Mouse (Mus musculus): ENCODE data around the gene Med10. TPM values are rescaled to one million over a fixed set of nuclear protein-coding genes. Genes with fewer than 3 reads are reported as not detected.

Gene Med10
- 123 and 130 TPM in 2 replicates for polyA plus RNA-seq (2015; fragmentation: Nextera tagmentation; extraction: Ambion mirVana)

DNA sequence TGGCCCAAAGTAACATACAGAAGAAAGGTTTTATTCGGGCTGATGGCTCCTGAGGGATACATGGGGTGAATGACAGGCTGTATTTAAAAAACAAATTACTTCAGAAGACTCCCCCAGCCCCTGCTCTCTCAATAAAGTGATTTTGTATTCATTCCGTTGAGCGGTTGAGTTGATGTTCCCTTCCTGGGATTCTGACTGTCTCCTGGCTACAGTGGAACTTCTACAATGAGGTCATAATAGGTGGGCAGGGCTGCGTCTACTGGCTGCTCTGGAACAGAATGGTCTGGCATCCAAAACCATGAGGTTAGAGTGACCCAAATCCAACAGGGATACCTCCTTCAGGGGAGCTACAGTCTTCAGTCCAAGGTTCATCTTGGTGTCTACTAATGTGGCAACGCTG lies at the start of gene Med10:
Gene Med10, plus strand, starts transcription at position 301 of the 400 bp plus-strand sequence.
- Histone ChIP-seq H3K4me2 (no peak within 1 kb of the TSS), H3K27ac (no peak within 1 kb of the TSS), H3K4me3 (no peak within 1 kb of the TSS), H3K9ac (no peak within 1 kb of the TSS), H3K4me1 (no peaks in the 10 kb centered on the region), H3K9me3 (no peaks in the 10 kb centered on the region), H3K36me3 (no peaks in the 10 kb centered on the region), H3K27me3 (0 out of 2 replicates have a peak, but pooled peaks cover 3% of the 10 kb centered on the region)
- ATAC-seq (ENCODE audit: insufficient number of reproducible peaks, low FRiP score, low TSS enrichment, low read depth) = no peak
- 81% methylated on average over 5 of the region's 5 CpGs for WGBS

DNA sequence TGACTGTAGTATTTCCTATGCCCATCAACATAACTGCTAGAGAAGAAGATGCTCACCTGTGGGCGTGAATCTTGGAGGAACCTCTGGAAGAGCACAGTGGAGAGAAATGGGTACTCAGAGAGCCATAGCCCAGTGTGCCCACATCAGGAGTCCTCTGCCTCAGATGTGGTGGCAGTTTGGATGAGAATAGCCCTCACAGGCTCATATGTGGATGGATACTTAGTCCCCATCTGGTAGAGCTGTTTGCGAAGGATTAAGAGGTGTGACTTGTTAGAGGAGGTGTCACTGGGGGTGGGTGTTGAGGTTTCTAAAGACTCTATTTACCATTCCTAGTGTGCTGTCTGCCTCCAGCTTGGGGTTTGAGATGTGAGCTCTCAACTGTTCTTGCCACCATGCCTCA lies 49.3 kb upstream of the Med10 start:
- H3K9ac ChIP-seq = no peak overlapping the region
- no peak overlapping the region for H3K4me3 ChIP-seq
- no peaks in the 10 kb centered on the region for H3K36me3 ChIP-seq
- H3K4me1 ChIP-seq = no peaks in the 10 kb centered on the region
- WGBS = 69% methylated on average over 2 of the region's 2 CpGs
- no peak overlapping the region for H3K27ac ChIP-seq
- no peak for ATAC-seq (ENCODE audit: insufficient number of reproducible peaks, low FRiP score, low TSS enrichment, low read depth)
- H3K9me3 ChIP-seq = no peaks in the 10 kb centered on the region
- no peaks in the 10 kb centered on the region for H3K27me3 ChIP-seq
- no peak overlapping the region for H3K4me2 ChIP-seq

DNA sequence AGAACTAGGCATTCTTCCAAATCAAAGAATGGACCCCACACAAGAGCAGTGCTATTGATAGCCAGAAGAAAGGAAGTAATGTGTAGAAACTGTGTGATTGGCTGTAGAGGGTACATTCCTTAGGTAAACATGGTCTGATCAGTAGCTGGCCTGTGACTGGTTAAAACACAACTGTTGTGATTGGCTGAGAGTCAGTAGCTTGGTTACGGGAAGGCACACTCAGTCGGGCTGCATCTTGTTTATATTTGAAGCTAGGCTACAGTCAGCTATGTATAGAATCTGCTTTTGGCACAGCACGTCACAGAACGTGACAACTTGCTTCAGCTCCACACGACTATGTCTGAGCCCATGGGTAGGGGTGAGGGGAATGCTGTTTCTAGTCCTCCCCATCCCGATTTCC lies 43.2 kb upstream of the Med10 start:
- Histone ChIP-seq H3K9me3 (no peaks in the 10 kb centered on the region), H3K27me3 (no peaks in the 10 kb centered on the region), H3K9ac (no peak overlapping the region), H3K36me3 (no peaks in the 10 kb centered on the region), H3K27ac (no peak overlapping the region), H3K4me3 (no peak overlapping the region), H3K4me1 (0 out of 2 replicates have a peak, but pooled peaks cover 4% of the 10 kb centered on the region), H3K4me2 (no peak overlapping the region)
- peak; percentile 68; the same call in 1 of the 2 replicates for ATAC-seq (ENCODE audit: insufficient number of reproducible peaks, low FRiP score, low TSS enrichment, low read depth)
- 51% methylated on average over 6 of the region's 6 CpGs for WGBS

DNA sequence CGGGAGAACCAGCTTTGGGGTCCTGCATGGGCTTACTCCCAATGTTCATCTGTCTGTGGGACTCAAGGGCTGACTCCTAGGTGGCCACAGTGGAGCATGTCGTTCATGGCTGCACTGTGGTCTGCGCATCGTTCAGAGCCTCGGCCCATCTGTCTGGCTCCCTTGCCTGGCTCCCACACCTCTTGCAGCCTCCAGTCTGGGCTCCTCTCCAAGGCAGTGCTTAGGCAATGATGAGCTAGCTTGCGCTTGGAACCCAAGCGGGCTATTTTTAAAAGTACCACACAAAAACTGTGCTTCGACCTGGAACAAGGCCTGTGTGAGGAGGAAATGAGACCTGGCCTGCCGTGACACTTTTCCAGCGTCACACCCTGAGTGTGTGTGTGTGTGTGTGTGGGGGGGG lies 40.8 kb upstream of the Med10 start:
- Histone ChIP-seq H3K36me3 (no peaks in the 10 kb centered on the region), H3K4me3 (no peak overlapping the region), H3K9ac (no peak overlapping the region), H3K4me1 (0 out of 2 replicates have a peak, but pooled peaks cover 4% of the 10 kb centered on the region), H3K4me2 (no peak overlapping the region), H3K9me3 (no peaks in the 10 kb centered on the region), H3K27me3 (no peaks in the 10 kb centered on the region), H3K27ac (0 out of 2 replicates have a peak overlapping the region, but pooled peaks have one; percentile 2)
- ATAC-seq (ENCODE audit: insufficient number of reproducible peaks, low FRiP score, low TSS enrichment, low read depth) = peak; percentile 73; the same call in 1 of the 2 replicates
- 46% methylated on average over 10 of the region's 10 CpGs for WGBS

DNA sequence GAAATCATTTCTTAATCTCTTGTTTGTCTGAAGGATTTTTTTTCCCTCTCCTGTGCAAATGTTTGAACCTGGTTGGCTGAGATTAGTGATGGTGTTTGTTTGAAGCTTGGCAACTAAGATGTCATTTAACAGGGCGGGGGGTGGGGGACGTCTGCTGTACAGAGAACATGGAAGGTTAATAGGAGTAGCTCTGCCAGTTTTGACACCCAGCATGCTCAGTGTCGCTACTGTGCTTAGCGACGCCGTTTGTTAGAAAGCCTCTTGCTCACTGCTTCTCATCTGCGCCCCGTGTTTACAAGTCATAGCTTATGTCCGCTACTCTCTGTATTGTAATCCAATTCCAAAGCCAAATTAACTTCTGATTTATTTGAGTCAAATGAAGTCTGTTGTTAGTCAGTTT lies 37.5 kb upstream of the Med10 start:
- no peak for ATAC-seq (ENCODE audit: insufficient number of reproducible peaks, low FRiP score, low TSS enrichment, low read depth)
- Histone ChIP-seq H3K36me3 (no peaks in the 10 kb centered on the region), H3K4me3 (no peak overlapping the region), H3K4me2 (no peak overlapping the region), H3K27me3 (no peaks in the 10 kb centered on the region), H3K4me1 (0 out of 2 replicates have a peak, but pooled peaks cover 4% of the 10 kb centered on the region), H3K27ac (no peak overlapping the region), H3K9me3 (no peaks in the 10 kb centered on the region), H3K9ac (no peak overlapping the region)
- WGBS = 75% methylated on average over 9 of the region's 9 CpGs

DNA sequence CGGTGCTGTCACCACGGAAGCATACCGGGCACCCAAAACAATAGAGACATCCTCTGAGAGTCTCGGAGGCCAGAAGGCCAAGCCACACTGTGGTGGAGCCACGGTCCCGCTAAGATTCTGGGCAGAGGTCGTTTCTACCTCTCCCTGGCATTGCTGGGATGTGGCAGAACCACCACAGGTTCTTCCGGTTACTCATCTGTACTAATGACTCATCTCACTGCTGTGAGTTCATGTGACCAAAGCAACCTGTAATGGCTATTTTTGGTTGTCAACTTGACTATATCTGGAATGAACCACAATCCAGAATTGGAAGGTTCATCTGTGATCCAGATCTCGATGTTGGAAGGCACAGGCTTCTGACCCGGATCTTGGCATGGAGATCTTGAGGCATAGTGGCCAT lies 34.0 kb upstream of the Med10 start:
- no peak overlapping the region for H3K4me3 ChIP-seq
- no peak overlapping the region for H3K4me2 ChIP-seq
- peaks cover 4% of the 10 kb centered on the region; the same call in 1 of the 2 replicates for H3K4me1 ChIP-seq
- ATAC-seq (ENCODE audit: insufficient number of reproducible peaks, low FRiP score, low TSS enrichment, low read depth) = no peak
- no peak overlapping the region for H3K27ac ChIP-seq
- H3K27me3 ChIP-seq = no peaks in the 10 kb centered on the region
- no peaks in the 10 kb centered on the region for H3K9me3 ChIP-seq
- WGBS = 89% methylated on average over 10 of the region's 10 CpGs
- no peak overlapping the region for H3K9ac ChIP-seq
- H3K36me3 ChIP-seq = no peaks in the 10 kb centered on the region

DNA sequence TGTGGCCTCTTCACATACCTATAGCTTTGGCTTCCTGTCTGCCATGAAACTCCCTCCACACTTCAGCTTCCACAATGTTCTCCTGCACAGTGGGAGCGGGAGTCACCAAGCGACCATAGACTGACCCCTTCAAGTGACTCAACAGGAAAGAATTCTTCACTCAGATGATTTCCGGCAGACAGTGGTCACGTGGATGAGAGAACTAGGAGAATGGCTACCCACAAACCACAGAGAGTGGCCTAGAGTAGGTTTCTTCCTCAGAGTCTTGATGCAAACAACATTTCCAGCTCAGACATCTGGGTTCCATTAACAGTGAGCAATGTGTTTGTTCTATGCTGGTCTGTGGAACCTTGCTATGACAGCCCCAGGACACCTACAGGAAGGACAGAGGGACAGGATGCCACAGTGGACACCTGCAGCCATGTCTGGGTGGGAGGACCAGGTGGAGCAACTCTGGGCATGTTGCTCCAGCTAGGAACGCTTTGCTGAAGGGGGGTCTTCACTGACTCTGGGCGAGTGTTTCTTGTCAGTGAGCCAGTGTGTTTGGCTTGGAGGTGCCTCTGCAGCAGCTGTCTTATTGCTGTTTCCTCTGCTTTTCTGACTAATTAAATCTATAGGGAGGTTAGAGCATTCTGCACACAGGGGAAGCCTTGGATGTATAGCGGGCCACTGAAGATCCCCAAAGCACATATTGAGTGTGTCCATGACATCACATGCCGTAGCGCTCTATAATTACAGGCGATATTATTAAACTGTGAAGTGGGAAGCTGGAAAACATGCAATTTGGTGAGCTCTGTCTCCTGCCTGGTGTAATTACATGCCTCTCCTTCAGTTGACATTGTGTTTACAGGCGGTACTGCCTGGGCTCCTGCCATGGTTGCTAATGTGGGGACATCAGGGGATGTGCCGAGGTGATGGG lies 31.4 kb upstream of the Med10 start:
- Histone ChIP-seq H3K9ac (no peak overlapping the region), H3K27ac (peak overlapping the region; percentile 27; the same call in 1 of the 2 replicates), H3K4me3 (no peak overlapping the region), H3K36me3 (no peaks in the 10 kb centered on the region), H3K9me3 (no peaks in the 10 kb centered on the region), H3K4me2 (no peak overlapping the region), H3K4me1 (peaks cover 4% of the 10 kb centered on the region; the same call in 1 of the 2 replicates), H3K27me3 (no peaks in the 10 kb centered on the region)
- WGBS = 75% methylated on average over 12 of the region's 12 CpGs
- peak; percentile 40; the same call in 1 of the 2 replicates for ATAC-seq (ENCODE audit: insufficient number of reproducible peaks, low FRiP score, low TSS enrichment, low read depth)

DNA sequence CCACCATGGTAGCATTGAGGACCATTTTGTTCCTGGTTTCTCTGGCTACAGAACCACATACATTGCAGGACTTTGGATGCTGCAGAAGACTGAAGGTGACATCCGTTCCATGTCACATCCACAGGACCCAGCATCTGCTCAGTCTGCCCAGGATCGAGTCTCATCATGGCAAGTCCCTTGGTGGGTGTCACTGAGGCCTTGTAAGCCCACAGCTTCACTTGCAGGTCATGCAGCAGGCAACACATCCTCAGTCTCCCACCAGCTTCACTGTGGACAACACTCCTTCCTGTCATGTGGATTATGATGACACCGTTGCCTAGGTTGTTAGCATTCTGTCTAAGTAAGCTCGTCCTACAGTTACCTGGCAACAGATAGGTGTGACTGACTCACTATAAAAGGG lies 29.8 kb upstream of the Med10 start:
- no peaks in the 10 kb centered on the region for H3K36me3 ChIP-seq
- H3K4me1 ChIP-seq = peaks cover 4% of the 10 kb centered on the region; the same call in 1 of the 2 replicates
- no peak overlapping the region for H3K4me2 ChIP-seq
- H3K9me3 ChIP-seq = no peaks in the 10 kb centered on the region
- WGBS = 79% methylated on average over 4 of the region's 4 CpGs
- no peaks in the 10 kb centered on the region for H3K27me3 ChIP-seq
- no peak for ATAC-seq (ENCODE audit: insufficient number of reproducible peaks, low FRiP score, low TSS enrichment, low read depth)
- no peak overlapping the region for H3K27ac ChIP-seq
- no peak overlapping the region for H3K4me3 ChIP-seq
- no peak overlapping the region for H3K9ac ChIP-seq

DNA sequence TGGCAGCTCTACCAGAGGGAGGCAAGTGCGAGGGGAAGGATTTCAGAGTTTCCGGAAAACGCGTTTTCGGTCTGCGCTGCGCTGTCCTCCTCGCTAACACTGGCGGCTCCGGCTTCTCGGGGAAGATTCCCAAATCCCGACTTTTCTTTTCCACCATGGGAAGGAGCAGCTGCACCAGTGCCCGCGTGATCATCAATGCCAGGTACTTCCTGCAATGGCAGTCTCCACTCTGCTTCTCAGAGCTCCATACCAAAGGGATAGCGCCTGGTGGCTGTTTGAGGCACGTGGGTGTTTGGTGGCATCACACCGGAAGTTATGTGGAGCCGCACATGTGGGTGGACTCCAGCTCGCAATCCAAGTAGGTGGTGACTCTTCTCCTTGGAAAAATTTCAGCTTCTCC lies 24.0 kb upstream of the Med10 start:
- H3K27me3 ChIP-seq = no peaks in the 10 kb centered on the region
- H3K9me3 ChIP-seq = no peaks in the 10 kb centered on the region
- no peak overlapping the region for H3K9ac ChIP-seq
- no peak for ATAC-seq (ENCODE audit: insufficient number of reproducible peaks, low FRiP score, low TSS enrichment, low read depth)
- no peak overlapping the region for H3K27ac ChIP-seq
- 87% methylated on average over 19 of the region's 19 CpGs for whole genome bisulfite sequencing
- no peaks in the 10 kb centered on the region for H3K36me3 ChIP-seq
- H3K4me3 ChIP-seq = no peak overlapping the region
- H3K4me1 ChIP-seq = no peaks in the 10 kb centered on the region
- H3K4me2 ChIP-seq = no peak overlapping the region

DNA sequence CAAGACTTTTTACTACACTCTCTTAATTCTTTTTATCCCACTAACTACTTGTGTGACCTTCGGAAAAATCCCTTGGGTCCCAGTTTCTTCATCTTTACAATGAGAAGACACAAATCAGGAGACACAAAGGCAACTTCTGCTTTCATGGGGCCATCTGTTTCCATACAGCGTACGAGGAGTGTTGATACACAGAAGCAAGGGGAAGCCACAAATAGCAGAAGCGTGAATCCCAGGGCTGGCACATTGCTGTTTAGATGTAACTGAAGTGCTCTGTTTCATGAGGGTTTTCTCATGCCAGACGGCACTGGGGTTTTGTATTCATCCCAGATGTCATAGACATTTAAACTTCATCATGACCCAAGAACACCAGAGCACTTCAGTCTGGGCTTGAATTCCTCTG lies 13.5 kb upstream of the Med10 start:
- 70% methylated on average over 5 of the region's 5 CpGs for WGBS

DNA sequence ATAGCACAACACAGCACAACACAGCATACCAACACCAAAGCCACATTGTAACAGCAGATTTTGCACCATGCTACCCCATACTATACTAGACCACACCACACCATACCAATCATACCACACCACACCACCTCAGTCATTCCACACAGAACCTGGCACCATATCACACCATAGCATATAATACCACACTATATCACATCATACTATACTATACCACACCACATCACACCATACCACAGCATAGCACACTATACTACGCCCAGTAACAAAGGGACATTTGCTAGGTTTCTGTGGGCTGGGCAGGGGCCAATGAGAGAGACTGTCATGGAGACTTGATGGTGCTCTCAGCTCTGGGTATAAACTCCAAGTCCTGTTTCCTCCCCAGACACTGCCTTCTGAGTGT lies 10.4 kb upstream of the Med10 start:
- WGBS = 78% methylated on average over 1 of the region's 1 CpGs
- Histone ChIP-seq H3K4me3 (no peak overlapping the region), H3K36me3 (no peaks in the 10 kb centered on the region), H3K4me1 (0 out of 2 replicates have a peak, but pooled peaks cover 2% of the 10 kb centered on the region), H3K9ac (no peak overlapping the region), H3K4me2 (no peak overlapping the region), H3K27ac (no peak overlapping the region), H3K9me3 (no peaks in the 10 kb centered on the region), H3K27me3 (no peaks in the 10 kb centered on the region)
- no peak for ATAC-seq (ENCODE audit: insufficient number of reproducible peaks, low FRiP score, low TSS enrichment, low read depth)

More for the DNA sequence above, 13.5 kb upstream of the Med10 start:
- no peak for ATAC-seq (ENCODE audit: insufficient number of reproducible peaks, low FRiP score, low TSS enrichment, low read depth)
- no peaks in the 10 kb centered on the region for H3K9me3 ChIP-seq
- 0 out of 2 replicates have a peak, but pooled peaks cover 2% of the 10 kb centered on the region for H3K4me1 ChIP-seq
- no peaks in the 10 kb centered on the region for H3K36me3 ChIP-seq
- H3K9ac ChIP-seq = no peak overlapping the region
- no peak overlapping the region for H3K4me2 ChIP-seq
- no peak overlapping the region for H3K27ac ChIP-seq
- H3K27me3 ChIP-seq = no peaks in the 10 kb centered on the region
- H3K4me3 ChIP-seq = no peak overlapping the region

DNA sequence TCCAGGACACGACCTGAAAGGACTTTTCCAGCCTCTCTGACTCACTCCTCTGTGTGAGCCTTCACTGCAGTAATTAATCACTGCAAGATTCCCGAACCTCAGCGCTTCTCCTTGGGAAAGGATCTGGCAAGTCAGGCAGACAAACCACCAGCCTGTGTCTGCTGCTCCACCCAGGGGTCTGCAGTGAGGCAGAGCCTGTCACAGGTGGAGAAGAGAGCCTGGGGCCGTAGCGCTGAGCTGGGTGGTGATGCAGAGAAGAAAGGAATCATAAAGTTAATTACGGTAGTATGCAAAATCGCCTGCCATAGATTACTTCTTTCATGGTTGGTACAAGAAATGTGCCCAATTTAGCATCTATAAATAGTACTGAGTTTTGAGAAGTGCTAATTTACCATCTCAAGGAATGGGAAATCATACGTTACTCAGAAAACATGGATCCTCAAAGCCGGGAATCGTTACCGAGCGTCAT lies 9.6 kb upstream of the Med10 start:
- Histone ChIP-seq H3K9me3 (no peaks in the 10 kb centered on the region), H3K27me3 (no peaks in the 10 kb centered on the region), H3K36me3 (no peaks in the 10 kb centered on the region), H3K9ac (no peak overlapping the region), H3K27ac (no peak overlapping the region), H3K4me1 (0 out of 2 replicates have a peak, but pooled peaks cover 2% of the 10 kb centered on the region), H3K4me3 (no peak overlapping the region), H3K4me2 (no peak overlapping the region)
- no peak for ATAC-seq (ENCODE audit: insufficient number of reproducible peaks, low FRiP score, low TSS enrichment, low read depth)
- WGBS = 36% methylated on average over 12 of the region's 12 CpGs
